Mouse (Mus musculus) R1 (cell line): ENCODE measurements around the gene Gm49388.

ENCODE experiments used
- DNase-seq: peaks from one replicate; pipeline ENCODE4 v3.0.0-alpha.2; 2018; ENCODE audit warnings: low read depth, low spot score

The Gm49388 gene

GRCm38 (mm10) chr7:127840886-127841285, 55.5 kb downstream of the Gm49388 start:
- no peak for DNase-seq

DNA sequence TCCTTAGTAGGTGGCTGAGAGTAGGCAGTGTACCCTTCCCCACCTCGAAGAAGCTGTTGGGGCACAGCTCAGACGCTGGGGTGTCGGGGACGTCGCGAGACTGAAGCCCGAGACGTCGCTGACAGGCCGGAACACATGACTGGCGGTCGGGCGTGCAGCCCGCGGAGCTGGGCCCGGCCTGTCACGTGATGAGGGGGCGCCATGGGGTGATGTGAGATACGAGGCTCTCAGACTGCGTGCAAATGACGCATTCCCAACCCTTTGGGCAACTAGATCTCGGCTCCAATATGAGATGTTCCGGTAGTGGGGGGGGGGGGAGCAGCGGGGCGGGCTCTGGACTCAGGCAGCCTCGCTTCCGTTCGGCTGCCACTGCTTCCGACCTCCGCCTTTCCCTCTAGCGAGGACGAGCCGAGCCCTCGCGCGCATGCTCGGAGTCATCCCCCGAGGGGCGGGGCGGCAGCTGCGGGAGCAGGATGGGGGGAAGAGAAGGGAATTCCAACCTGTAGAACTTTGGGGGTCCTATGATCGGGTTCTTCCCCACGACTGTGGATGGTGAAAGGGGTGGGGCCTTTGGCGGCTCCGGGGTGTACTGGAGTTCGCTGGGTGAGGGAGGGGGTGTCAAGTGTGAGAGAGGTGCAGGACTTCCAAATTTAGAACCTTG, 56.1 kb downstream of the Gm49388 start:
- peak; percentile 92 for DNase-seq

DNA sequence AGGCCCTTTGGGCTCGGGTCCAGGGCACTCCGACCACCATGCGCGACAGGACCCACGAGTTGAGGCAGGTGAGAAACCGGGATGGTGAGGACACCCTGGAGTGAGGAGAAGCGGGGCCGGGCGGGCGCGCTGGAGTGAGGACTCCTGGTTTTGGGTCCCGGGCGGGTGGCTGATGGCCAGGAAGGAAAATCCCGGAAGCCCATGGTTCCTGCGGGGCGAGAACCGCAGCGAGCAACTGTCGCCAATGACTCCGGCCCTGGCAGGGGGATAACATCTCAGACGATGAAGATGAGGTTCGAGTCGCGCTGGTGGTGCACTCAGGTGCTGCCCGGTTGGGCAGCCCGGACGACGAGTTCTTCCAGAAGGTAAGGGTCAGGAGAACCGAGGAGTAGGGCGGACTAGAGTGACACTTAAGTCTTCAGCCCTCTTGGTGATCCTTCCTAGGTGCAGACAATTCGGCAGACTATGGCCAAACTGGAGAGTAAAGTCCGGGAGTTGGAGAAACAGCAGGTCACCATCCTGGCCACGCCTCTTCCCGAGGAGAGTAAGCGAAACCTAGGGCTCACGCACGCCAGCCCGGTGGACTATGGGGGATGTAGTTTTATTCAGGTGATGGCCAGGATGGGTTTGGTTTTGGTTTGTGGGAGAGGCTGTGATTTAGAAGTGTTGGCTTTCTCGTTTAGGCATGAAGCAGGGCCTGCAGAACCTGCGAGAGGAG, 56.8 kb downstream of the Gm49388 start:
- DNase-seq, result peak; percentile 91

- DNase-seq, result no peak
Measured at GRCm38 (mm10) chr7:127849973-127850875, 64.8 kb downstream of the Gm49388 start.

DNA sequence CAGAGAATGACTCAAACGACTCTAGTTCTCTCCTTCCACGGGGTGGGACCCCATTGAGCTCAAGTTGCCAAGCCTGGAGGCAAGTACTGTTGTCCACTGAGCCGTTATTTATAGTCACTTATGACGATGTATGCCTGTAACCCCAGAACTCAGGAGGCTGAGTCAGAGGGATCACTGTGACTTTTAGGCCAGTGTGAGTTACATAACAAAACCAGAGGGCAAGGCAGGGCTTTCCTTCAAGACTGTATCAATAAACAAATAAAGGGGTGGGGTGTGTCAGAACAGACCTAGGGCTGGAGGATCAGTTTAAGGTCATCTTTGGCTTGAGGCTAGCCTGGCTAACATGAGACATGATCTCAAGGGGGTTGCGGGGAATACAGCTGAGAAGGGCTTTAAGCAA, 65.5 kb downstream of the Gm49388 start:
- DNase-seq, result peak; percentile 43
